Mouse (Mus musculus): ENCODE results near the gene Eloa.

DNA sequence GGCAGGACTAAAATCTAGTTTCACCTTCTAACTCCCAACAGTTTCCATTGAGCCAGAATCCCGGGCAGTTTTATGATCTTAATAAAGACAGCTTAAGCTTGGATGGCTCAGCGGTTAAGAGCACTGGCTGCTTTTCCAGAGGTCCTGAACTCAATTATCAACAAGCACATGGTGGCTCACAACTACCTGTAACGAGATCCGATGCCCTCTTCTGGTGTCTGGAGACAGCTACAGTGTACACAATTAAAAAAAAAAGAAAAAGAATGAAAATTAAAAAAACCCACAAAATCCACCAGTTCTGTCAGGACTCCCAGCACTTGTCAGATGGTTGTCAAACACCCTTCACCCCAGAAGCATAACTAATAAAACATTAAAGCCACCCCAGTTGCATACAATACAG is 26.1 kb upstream of the Eloa start:
- TF ChIP-seq CTCF (IDR thresholded peaks at IDR 0.05; ENCODE audit: low read depth, low read length) (no peak), GATA1 (IDR thresholded peaks at IDR 0.05; ENCODE audit: borderline replicate concordance, low read length) (no peak)

Measured in G1E (cell line).